Mouse (Mus musculus) layer of hippocampus, postnatal 14 days (tissue): ENCODE measurements around the gene Clec4f. TPM values are rescaled to one million over a fixed set of nuclear protein-coding genes. Genes with fewer than 3 reads are reported as not detected.
"Not testable (repeated sequence)": the region's sequence is repeated elsewhere in the genome, so short reads cannot be mapped to it uniquely, and the experiment has no call there.

Experiments
- DNase-seq, 2 experiments: peaks; one replicate each; pipeline ENCODE4 v3.0.0; 2021 to 2022; ENCODE audit warnings: low spot score in 2 of 2, mixed read lengths in 1 of 2
- total RNA-seq, 2 experiments: library from RNA; stranded (reverse); gene quantifications; 2 replicates each; pipeline ENCODE4 v1.2.3; 2021

Gene Clec4f
- total RNA-seq, 2 experiments from 2014 or later, result not detected

- not testable (repeated sequence) for DNase-seq
Measured at GRCm38 (mm10) chr6:83634631-83635030, 21.4 kb downstream of the Clec4f start.

- DNase-seq, result not testable (repeated sequence)
Measured at GRCm38 (mm10) chr6:83634106-83634505, 21.9 kb downstream of the Clec4f start.

GRCm38 (mm10) chr6:83631815-83632214 is 24.2 kb downstream of the Clec4f start:
- no peak for DNase-seq

- no peak for DNase-seq
Measured at GRCm38 (mm10) chr6:83626781-83627180, 29.2 kb downstream of the Clec4f start.

- DNase-seq, result peak in 1 of 2 experiments; percentile 10
Measured at GRCm38 (mm10) chr6:83619955-83620354, 36.0 kb downstream of the Clec4f start.

- DNase-seq, result no peak
Measured at GRCm38 (mm10) chr6:83617581-83618335, 38.2 kb downstream of the Clec4f start.

GRCm38 (mm10) chr6:83616512-83616911 is 39.5 kb downstream of the Clec4f start:
- peak in 1 of 2 experiments; percentile 30 for DNase-seq

- DNase-seq, result no peak
Measured at GRCm38 (mm10) chr6:83614469-83614868, 41.5 kb downstream of the Clec4f start.

- no peak for DNase-seq
Measured at GRCm38 (mm10) chr6:83612976-83613375, 43.0 kb downstream of the Clec4f start.

- no peak for DNase-seq
Measured at GRCm38 (mm10) chr6:83599636-83600174, 56.3 kb downstream of the Clec4f start.

GRCm38 (mm10) chr6:83599060-83599550 is 56.9 kb downstream of the Clec4f start:
- no peak for DNase-seq

- peak; percentile 29 to 33 for DNase-seq
Measured at GRCm38 (mm10) chr6:83598646-83599045, 57.3 kb downstream of the Clec4f start.

- no peak for DNase-seq
Measured at GRCm38 (mm10) chr6:83597988-83598387, 58.0 kb downstream of the Clec4f start.

GRCm38 (mm10) chr6:83595035-83595434 is 61.0 kb downstream of the Clec4f start:
- DNase-seq, result no peak

Other genes with a start within 250 kb of the Clec4f start
- gene Tet3, start 197.1 kb downstream of the Clec4f start, total RNA-seq, result 100 to 1,000 TPM in 1 of 2 experiments, 10 to 100 TPM in 1; 97.1 to 102 TPM
- 10 to 100 TPM; 28.1 to 28.7 TPM for gene Dguok, start 149.2 kb downstream of the Clec4f start, total RNA-seq
- under 1 TPM in 1 of 2 experiments, not detected in 1; 0.51 TPM for gene Actg2, start 119.9 kb downstream of the Clec4f start, total RNA-seq
- gene Stambp, start 83.5 kb downstream of the Clec4f start, total RNA-seq, result 10 to 100 TPM; 31.7 to 36.2 TPM
- not detected for gene Cd207, start 21.7 kb upstream of the Clec4f start, total RNA-seq
- gene Vax2, start 55.1 kb upstream of the Clec4f start, total RNA-seq, result not detected
- gene Atp6v1b1, start 86.8 kb upstream of the Clec4f start, total RNA-seq, result under 1 TPM in 1 of 2 experiments, not detected in 1; 0.45 TPM
- gene Ankrd53, start 106.5 kb upstream of the Clec4f start, total RNA-seq, result not detected
- gene Tex261, start 119.6 kb upstream of the Clec4f start, total RNA-seq, result 10 to 100 TPM; 51.6 to 52.2 TPM
- 10 to 100 TPM; 51.6 to 52.6 TPM for gene Nagk, start 138.8 kb upstream of the Clec4f start, total RNA-seq
- gene Paip2b, start 175.6 kb upstream of the Clec4f start, total RNA-seq, result 10 to 100 TPM; 47.3 to 47.9 TPM
- gene Zfp638, start 210.9 kb upstream of the Clec4f start, total RNA-seq, result 100 to 1,000 TPM; 121 to 131 TPM